Mouse (Mus musculus) heart, adult 2 months (tissue): ENCODE measurements around the gene Acacb.

Experiments
- CTCF ChIP-seq: fragments of 200-600 bp; IDR thresholded peaks from 2 replicates; pipeline ENCODE4 v1.8.1; 2022; ENCODE audit warnings: antibody characterized with exemption, mild to moderate bottlenecking, moderate library complexity
- EP300 ChIP-seq: fragments of 200-500 bp; IDR thresholded peaks from 2 replicates; pipeline ENCODE4 v1.6.1; 2011; ENCODE audit warnings: low read depth, low read length, control low read depth; ENCODE audit not compliant: insufficient read depth

DNA sequence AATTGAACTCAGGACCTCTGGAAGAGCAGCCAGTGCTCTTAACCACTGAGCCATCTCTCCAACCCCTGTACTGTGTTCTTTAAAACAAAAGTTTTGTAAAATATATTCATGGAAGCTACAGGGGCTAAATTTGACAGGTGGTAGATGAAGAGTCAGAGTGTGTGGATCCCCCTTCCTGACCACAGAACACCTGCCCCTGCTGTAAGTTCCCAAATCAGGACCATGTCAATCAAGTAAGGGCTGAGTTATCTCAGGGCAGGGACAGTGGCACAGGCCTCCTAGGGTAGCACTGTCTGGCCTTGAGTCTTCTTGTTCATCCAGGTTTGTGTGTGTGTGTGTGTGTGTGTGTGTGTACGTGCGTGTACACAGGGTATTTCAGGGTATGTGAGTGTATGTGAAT, 37.2 kb downstream of the Acacb start:
- TF ChIP-seq CTCF = no peak
- TF ChIP-seq EP300 = no peak
